Mouse (Mus musculus): ENCODE measurements at regions not wholly inside any gene's neighbourhood (a gene's known extent, or its start where the extent isn't known, plus 50 kb on each side); places are given as distances from the start of the nearest gene placed in this dataset.

DNA sequence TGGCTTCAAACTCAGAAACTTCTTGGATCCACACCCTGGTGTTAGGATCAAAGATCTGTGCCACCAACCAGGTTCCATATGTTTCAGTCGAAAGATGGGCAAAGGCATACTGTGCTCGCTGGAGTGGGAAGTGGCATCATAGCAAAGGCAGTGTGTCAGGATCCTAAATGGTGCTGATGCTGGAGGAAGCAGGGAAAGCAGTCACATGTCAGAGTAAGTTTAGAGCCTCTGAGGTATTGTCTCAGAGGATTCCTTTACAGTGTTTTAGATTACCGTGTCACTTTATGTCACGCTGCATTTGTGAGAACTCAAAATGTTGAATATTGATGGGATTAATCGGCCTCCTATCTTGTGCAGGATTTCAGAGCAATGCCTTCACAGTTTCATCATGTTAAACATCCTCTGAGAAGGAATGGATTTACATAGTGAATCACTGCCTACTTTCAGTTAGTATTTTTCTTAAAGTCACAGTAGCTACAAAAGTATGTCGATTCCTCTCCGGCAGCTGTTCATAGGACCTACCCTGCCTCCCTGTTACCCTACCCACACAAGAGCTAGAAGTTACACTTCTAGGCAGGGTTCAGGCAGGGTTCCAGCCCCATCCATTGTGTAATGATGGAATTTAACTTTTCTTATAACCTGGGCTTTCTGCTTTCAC is 994.4 kb upstream of the Lrrc6 start:
- Histone ChIP-seq H3K4me2 (no peak overlapping the region), H3K4me1 (replicated peaks) (no peaks in the 10 kb centered on the region), H3K4me3 (no peak overlapping the region), H3K9ac (no peak overlapping the region), H3K36me3 (no peaks in the 10 kb centered on the region), H3K27ac (replicated peaks) (no peak overlapping the region), H3K27me3 (no peaks in the 10 kb centered on the region), H3K9me3 (no peaks in the 10 kb centered on the region)
- WGBS, result 63% methylated on average over 7 of the region's 7 CpGs
- no peak for ATAC-seq (ENCODE audit: low read depth)

DNA sequence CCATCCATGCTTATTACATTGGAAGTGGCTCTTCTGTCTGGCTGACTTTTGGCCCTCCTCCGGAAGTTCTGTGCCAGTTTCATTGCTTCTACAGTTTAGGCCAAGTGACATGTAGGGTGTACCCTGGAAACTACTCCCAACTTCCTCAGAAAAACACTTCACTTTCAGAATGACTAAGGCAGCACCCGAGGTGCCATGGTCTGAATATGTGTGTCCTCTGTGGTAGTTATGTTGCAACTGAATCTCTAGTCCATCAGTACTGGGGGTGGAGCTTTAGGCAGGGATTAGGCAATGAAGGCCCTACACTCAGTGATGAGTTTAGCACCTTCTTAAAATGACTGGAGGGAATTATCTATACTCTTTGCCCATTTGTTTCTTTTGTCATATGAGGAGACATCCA is 981.0 kb upstream of the Lrrc6 start:
- no peaks in the 10 kb centered on the region for H3K36me3 ChIP-seq
- H3K27ac ChIP-seq (replicated peaks), result no peak overlapping the region
- H3K27me3 ChIP-seq, result no peaks in the 10 kb centered on the region
- no peaks in the 10 kb centered on the region for H3K9me3 ChIP-seq
- no peak overlapping the region for H3K4me2 ChIP-seq
- no peak overlapping the region for H3K9ac ChIP-seq
- 98% methylated on average over 2 of the region's 2 CpGs for WGBS
- no peak overlapping the region for H3K4me3 ChIP-seq
- ATAC-seq (ENCODE audit: low read depth), result no peak
- no peaks in the 10 kb centered on the region for H3K4me1 ChIP-seq (replicated peaks)

DNA sequence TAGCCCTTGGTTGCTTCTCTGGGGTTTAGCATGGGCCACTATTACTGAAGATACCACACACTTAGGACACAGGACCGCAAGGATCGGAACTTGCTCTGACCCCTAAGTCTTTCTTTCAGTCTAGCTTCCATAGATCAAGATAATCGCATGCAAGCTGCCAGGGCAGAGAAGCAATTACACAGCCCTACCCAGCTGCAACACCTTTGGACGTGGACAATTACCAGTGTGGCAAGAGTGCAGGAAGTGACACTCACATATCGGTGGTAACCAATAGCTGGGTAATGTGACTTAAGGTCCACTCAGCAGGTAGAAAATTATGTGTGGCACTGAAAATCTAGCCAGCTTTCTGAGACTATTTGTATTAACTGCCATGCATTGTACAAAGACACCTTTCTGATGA is 973.6 kb upstream of the Lrrc6 start:
- H3K9ac ChIP-seq, result no peak overlapping the region
- no peaks in the 10 kb centered on the region for H3K9me3 ChIP-seq
- H3K4me2 ChIP-seq, result no peak overlapping the region
- H3K4me1 ChIP-seq (replicated peaks), result no peaks in the 10 kb centered on the region
- H3K27ac ChIP-seq (replicated peaks), result no peak overlapping the region
- WGBS, result 88% methylated on average over 5 of the region's 5 CpGs
- no peaks in the 10 kb centered on the region for H3K36me3 ChIP-seq
- H3K4me3 ChIP-seq, result no peak overlapping the region
- no peaks in the 10 kb centered on the region for H3K27me3 ChIP-seq
- no peak for ATAC-seq (ENCODE audit: low read depth)

DNA sequence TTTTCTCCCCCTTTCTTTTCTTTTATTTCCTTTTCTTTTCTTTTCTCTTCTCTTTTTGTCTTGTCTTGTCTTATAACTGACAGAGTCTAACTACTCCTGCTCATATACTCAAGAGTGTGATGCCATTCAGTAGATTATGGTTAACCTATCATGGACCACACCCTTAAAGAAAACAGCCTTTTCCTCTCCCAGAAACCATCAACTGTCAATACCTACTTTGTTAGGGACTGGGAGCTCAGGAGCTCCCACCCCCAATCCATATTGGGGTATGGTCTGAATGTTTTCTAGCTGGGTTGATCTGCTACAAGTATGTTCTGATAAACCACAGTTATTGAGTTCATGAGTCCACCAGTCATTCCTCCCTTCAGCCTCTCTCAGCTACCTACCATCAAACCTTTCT is 972.3 kb upstream of the Lrrc6 start:
- Histone ChIP-seq H3K36me3 (no peaks in the 10 kb centered on the region), H3K27me3 (no peaks in the 10 kb centered on the region), H3K4me2 (no peak overlapping the region), H3K4me1 (replicated peaks) (no peaks in the 10 kb centered on the region), H3K9ac (no peak overlapping the region), H3K9me3 (no peaks in the 10 kb centered on the region), H3K27ac (replicated peaks) (no peak overlapping the region), H3K4me3 (no peak overlapping the region)
- ATAC-seq (ENCODE audit: low read depth), result no peak

DNA sequence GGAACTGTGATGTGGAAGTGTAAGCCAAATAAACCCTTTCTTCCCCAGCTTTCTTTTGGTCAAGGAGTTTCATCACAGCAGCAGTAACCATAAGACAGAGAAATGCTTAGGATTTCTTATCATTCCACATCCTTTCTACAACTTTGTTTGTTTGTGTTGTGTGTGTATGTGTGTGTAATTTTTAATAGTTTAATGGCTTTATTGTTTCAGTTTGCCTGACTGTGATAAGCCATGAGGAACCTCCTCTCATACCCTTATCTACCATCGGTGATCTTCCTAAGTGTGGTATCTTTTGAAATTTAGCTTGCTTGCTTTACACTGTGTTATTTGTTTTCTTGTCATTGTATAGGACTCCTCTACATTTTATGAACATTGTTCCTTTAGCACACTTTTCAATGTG is 970.6 kb upstream of the Lrrc6 start:
- H3K36me3 ChIP-seq, result no peaks in the 10 kb centered on the region
- H3K27me3 ChIP-seq, result no peaks in the 10 kb centered on the region
- no peak for ATAC-seq (ENCODE audit: low read depth)
- H3K9me3 ChIP-seq, result no peaks in the 10 kb centered on the region
- WGBS, result 94% methylated on average over 1 of the region's 1 CpGs
- H3K27ac ChIP-seq (replicated peaks), result no peak overlapping the region
- H3K4me3 ChIP-seq, result no peak overlapping the region
- H3K9ac ChIP-seq, result no peak overlapping the region
- no peak overlapping the region for H3K4me2 ChIP-seq
- no peaks in the 10 kb centered on the region for H3K4me1 ChIP-seq (replicated peaks)

DNA sequence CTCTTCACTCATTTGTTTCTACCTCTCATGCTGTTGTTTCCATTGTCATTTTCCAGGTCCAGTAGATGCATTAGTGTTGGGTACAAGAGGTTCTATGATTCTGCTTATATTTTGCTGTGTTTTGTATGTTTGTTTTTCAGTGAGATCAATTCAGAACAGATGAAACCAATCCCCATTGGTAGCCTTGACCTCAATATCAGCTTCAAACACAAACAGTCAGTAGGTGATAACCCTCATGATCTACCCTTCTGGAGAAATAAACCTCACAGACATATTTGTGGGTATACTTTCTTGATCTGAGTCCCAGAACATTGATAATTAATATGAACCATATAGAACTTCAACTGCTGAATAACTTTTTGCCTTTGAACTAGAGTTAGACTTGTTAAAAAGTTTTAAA is 969.3 kb upstream of the Lrrc6 start:
- no peak overlapping the region for H3K9ac ChIP-seq
- no peaks in the 10 kb centered on the region for H3K36me3 ChIP-seq
- H3K4me2 ChIP-seq, result no peak overlapping the region
- H3K27ac ChIP-seq (replicated peaks), result no peak overlapping the region
- no peak overlapping the region for H3K4me3 ChIP-seq
- H3K4me1 ChIP-seq (replicated peaks), result no peaks in the 10 kb centered on the region
- no peaks in the 10 kb centered on the region for H3K27me3 ChIP-seq
- H3K9me3 ChIP-seq, result no peaks in the 10 kb centered on the region
- no peak for ATAC-seq (ENCODE audit: low read depth)

DNA sequence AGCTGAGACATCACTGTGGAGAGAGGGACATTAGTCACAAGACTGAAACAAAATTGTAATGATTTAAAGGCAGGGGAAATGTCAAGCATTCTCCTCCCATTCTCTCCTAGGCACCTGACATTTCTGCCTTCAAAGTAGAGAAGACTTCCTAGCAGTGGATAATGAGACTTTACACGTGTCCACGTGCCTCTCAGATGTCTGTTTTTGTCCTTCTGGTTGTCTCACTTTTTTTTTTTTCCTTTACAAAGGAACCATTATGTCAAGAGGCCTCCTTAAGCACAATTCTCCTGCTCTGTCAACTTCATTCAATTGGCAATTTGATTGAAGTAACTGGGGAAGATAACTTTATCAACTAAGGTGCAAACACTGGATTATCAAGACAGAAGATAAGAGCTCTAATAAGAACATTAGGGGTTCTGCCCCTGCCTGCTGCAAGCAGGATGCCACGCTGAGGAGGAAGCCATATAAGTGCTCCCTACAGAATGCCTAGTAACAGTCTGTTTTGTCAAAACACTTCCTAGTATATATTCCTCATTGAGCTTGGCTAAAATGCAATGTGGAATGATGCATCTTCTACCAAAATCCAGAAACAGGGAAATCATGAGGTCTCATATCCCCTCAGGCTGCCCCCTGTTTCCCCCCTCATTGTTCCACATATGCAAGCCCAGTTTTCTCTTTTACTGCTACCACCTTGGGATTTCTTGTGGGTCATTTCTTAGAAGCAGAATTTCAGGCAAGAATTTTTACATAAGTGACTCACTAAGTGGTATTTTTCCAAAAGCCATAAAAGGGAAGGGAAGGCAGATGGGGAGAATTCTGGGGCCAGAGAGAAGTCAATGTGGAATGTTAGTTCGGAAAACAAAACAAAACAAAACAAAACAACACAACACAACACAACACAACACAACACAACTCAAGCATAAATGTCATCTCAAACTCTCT is 967.0 kb upstream of the Lrrc6 start:
- Histone ChIP-seq H3K36me3 (no peaks in the 10 kb centered on the region), H3K4me2 (no peak overlapping the region), H3K4me3 (no peak overlapping the region), H3K9me3 (no peaks in the 10 kb centered on the region), H3K27me3 (no peaks in the 10 kb centered on the region), H3K4me1 (replicated peaks) (no peaks in the 10 kb centered on the region), H3K27ac (replicated peaks) (no peak overlapping the region), H3K9ac (no peak overlapping the region)
- no peak for ATAC-seq (ENCODE audit: low read depth)
- WGBS, result 48% methylated on average over 4 of the region's 4 CpGs

DNA sequence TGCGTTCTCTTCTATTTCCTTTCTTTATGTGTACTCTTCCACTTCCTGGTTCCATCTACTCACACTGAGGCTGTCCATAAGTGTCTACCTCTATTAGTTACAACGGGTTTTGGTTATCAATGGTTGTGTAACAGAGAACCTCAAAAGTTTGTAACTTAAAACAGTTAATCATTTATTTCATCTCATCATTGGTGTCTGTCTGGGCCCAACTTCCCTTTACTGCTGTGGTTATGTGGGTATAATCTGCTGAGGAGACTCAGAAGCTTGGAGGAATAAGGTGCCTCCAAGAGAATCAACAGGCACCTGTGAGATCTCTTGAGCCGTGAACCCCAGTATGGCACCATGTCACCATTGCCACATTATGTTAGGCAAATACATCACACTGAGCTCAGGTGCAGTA is 962.2 kb upstream of the Lrrc6 start:
- no peak for ATAC-seq (ENCODE audit: low read depth)
- Histone ChIP-seq H3K9ac (no peak overlapping the region), H3K36me3 (no peaks in the 10 kb centered on the region), H3K27ac (replicated peaks) (no peak overlapping the region), H3K4me3 (no peak overlapping the region), H3K4me2 (no peak overlapping the region), H3K9me3 (no peaks in the 10 kb centered on the region), H3K27me3 (no peaks in the 10 kb centered on the region), H3K4me1 (replicated peaks) (no peaks in the 10 kb centered on the region)
- 93% methylated on average over 3 of the region's 3 CpGs for WGBS

DNA sequence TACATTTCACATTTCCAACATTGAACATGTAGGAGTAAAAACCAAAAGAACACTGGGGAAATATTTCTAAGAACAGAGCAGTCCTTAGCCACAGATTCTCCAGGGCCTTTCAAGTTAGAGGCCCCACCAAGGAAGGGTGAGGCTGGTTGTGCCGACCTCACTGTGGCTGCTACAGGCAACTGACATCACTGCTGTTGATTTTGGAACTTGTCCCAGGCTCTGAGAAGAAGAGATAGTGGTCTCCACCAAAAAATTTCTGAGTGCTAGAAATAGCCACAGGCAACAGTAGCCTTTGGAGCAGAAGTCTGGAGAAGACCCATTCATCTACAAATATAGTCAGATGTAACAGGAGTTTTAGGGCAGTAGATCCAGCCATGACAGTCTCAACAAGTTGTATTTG is 959.7 kb upstream of the Lrrc6 start:
- ATAC-seq (ENCODE audit: low read depth), result no peak
- Histone ChIP-seq H3K4me1 (replicated peaks) (no peaks in the 10 kb centered on the region), H3K9me3 (no peaks in the 10 kb centered on the region), H3K4me2 (no peak overlapping the region), H3K27me3 (no peaks in the 10 kb centered on the region), H3K4me3 (no peak overlapping the region), H3K36me3 (no peaks in the 10 kb centered on the region), H3K9ac (no peak overlapping the region), H3K27ac (replicated peaks) (no peak overlapping the region)
- 65% methylated on average over 1 of the region's 1 CpGs for WGBS

DNA sequence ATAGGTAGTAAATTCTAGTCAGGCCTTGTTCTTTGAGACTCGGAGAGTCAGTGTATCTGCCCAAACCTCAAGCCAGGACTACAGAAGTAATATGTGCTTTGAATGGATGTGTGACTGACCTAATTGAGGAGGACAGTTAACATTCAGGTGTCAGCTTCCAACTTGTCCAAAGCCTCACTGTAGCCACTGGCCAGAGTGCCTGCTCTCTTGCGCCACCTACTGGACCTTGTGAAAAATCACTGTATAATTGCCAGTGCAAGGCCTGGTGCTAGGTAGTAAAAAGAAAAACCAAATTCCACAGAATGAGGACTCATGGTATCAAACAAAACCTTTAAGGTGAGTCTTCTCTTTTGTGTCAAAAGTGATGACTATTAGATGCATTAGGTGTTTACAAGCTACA is 933.6 kb upstream of the Lrrc6 start:
- H3K27me3 ChIP-seq, result no peaks in the 10 kb centered on the region
- WGBS, result 34% methylated on average over 2 of the region's 2 CpGs
- no peak overlapping the region for H3K4me3 ChIP-seq
- ATAC-seq (ENCODE audit: low read depth), result no peak; the same call in 1 of the 2 replicates
- H3K4me2 ChIP-seq, result no peak overlapping the region
- H3K27ac ChIP-seq (replicated peaks), result no peak overlapping the region
- no peak overlapping the region for H3K9ac ChIP-seq
- H3K9me3 ChIP-seq, result no peaks in the 10 kb centered on the region
- no peaks in the 10 kb centered on the region for H3K4me1 ChIP-seq (replicated peaks)
- no peaks in the 10 kb centered on the region for H3K36me3 ChIP-seq

DNA sequence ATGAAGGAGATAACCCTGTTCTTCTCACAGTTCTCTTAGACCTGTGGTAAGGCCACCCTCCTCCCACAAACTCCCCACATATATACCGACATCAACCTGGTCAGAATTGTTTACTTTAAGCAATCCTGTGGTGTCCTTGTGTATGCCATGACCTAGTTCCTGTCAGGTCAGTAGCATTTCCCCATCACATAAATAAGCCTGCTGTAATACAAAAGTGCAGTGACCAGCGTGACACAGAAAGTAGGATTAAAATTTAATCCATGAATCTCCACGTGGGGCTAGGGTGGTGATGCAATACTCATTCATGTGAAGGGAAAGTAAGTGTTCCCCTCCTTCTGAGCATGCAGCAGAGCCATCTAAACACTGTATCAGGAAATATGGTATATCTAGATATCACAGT is 923.2 kb upstream of the Lrrc6 start:
- Histone ChIP-seq H3K27ac (replicated peaks) (no peak overlapping the region), H3K9me3 (no peaks in the 10 kb centered on the region), H3K4me1 (replicated peaks) (no peaks in the 10 kb centered on the region), H3K36me3 (no peaks in the 10 kb centered on the region), H3K9ac (no peak overlapping the region), H3K4me2 (no peak overlapping the region), H3K27me3 (no peaks in the 10 kb centered on the region), H3K4me3 (no peak overlapping the region)
- 83% methylated on average over 3 of the region's 3 CpGs for WGBS
- ATAC-seq (ENCODE audit: low read depth), result no peak

DNA sequence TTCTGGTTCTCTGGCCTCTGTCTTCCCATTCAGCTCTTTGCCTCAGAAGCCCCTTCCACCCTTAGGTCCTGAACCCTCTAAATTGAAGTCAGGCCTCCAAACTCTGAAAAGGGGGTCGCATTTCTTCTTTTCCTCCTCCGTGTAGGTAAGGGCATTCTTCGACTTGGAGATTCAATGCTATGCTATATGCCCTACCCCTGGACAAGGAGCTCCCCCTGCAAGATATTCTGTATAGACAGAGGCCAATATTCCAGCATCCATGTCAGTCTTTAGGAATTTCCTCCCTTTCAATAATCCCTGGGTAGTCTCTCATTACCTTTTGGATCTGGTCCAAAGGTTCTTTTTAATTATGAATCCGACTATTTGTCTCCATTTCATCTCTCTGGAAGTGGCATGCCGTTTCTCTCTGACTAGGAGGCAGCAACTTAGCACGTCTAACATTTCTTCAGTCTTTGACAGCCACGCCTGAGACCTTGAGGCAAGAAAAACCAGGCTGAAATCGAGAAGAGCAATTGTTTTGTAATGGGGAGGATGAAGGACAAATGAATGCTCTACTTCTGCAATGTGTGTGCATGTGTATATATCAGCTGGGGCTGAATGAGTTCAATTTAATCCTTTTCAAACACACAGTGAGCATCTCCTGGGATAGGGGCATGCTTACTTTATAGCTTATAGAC is 921.7 kb upstream of the Lrrc6 start:
- Histone ChIP-seq H3K27ac (replicated peaks) (no peak overlapping the region), H3K4me2 (no peak overlapping the region), H3K9ac (no peak overlapping the region), H3K27me3 (no peaks in the 10 kb centered on the region), H3K4me1 (replicated peaks) (no peaks in the 10 kb centered on the region), H3K4me3 (no peak overlapping the region), H3K36me3 (no peaks in the 10 kb centered on the region), H3K9me3 (no peaks in the 10 kb centered on the region)
- no peak for ATAC-seq (ENCODE audit: low read depth)
- WGBS, result 79% methylated on average over 8 of the region's 8 CpGs

All from neural tube, embryonic 13.5 days (tissue).